Mouse (Mus musculus): ENCODE measurements around the gene Gucy2c. TPM values are rescaled to one million over a fixed set of nuclear protein-coding genes. Genes with fewer than 3 reads are reported as not detected.
"Not testable (repeated sequence)": the region's sequence is repeated elsewhere in the genome, so short reads cannot be mapped to it uniquely, and the experiment has no call there.

The Gucy2c gene
- polyA plus RNA-seq, 1 experiment from 2014 or later: 0.31 TPM

GRCm38 (mm10) chr6:136806819-136807218, 25.3 kb upstream of the Gucy2c start:
- Histone ChIP-seq H3K36me3 (ENCODE audit: control insufficient read depth, insufficient read depth, low read length) (no peaks in the 10 kb centered on the region), H3K9ac (replicated peaks; ENCODE audit: low read depth, low read length) (no peak overlapping the region), H3K4me3 (ENCODE audit: low read depth, low read length) (no peak overlapping the region), H3K9me3 (ENCODE audit: control insufficient read depth, low read length) (no peaks in the 10 kb centered on the region), H3K27me3 (ENCODE audit: control insufficient read depth, insufficient read depth, low read length) (no peaks in the 10 kb centered on the region), H3K27ac (ENCODE audit: low read depth, low read length) (no peak overlapping the region), H3K4me2 (ENCODE audit: low read depth, low read length) (no peak overlapping the region), H3K4me1 (ENCODE audit: control insufficient read depth, insufficient read depth, low read length) (peaks cover 22% of the 10 kb centered on the region)
- no peak for ATAC-seq (ENCODE audit: low read depth)
- 72% methylated on average over 5 of the region's 5 CpGs for WGBS

GRCm38 (mm10) chr6:136805409-136805775, 23.8 kb upstream of the Gucy2c start:
- no peak overlapping the region for H3K4me2 ChIP-seq (ENCODE audit: low read depth, low read length)
- WGBS: 82% methylated on average over 1 of the region's 1 CpGs
- ATAC-seq (ENCODE audit: low read depth): no peak

GRCm38 (mm10) chr6:136804705-136805408, 23.3 kb upstream of the Gucy2c start:
- WGBS: 34% methylated on average over 9 of the region's 9 CpGs
- peak overlapping the region; percentile 100; the same call in 1 of the 2 replicates for H3K27ac ChIP-seq (ENCODE audit: low read depth, low read length)
- H3K27me3 ChIP-seq (ENCODE audit: control insufficient read depth, insufficient read depth, low read length): no peaks in the 10 kb centered on the region
- peak overlapping the region; percentile 83 for H3K4me3 ChIP-seq (ENCODE audit: low read depth, low read length)
- no peaks in the 10 kb centered on the region for H3K9me3 ChIP-seq (ENCODE audit: control insufficient read depth, low read length)
- H3K4me1 ChIP-seq (ENCODE audit: control insufficient read depth, insufficient read depth, low read length): peaks cover 21% of the 10 kb centered on the region
- no peaks in the 10 kb centered on the region for H3K36me3 ChIP-seq (ENCODE audit: control insufficient read depth, insufficient read depth, low read length)
- peak overlapping the region; percentile 78 for H3K4me2 ChIP-seq (ENCODE audit: low read depth, low read length)
- peak overlapping the region; percentile 96; the same call in 1 of the 2 replicates for H3K9ac ChIP-seq (replicated peaks; ENCODE audit: low read depth, low read length)
- ATAC-seq (ENCODE audit: low read depth): no peak

More at GRCm38 (mm10) chr6:136805409-136805775, 23.8 kb upstream of the Gucy2c start:
- Histone ChIP-seq H3K4me1 (ENCODE audit: control insufficient read depth, insufficient read depth, low read length) (peaks cover 22% of the 10 kb centered on the region), H3K4me3 (ENCODE audit: low read depth, low read length) (no peak overlapping the region), H3K36me3 (ENCODE audit: control insufficient read depth, insufficient read depth, low read length) (no peaks in the 10 kb centered on the region), H3K9me3 (ENCODE audit: control insufficient read depth, low read length) (no peaks in the 10 kb centered on the region), H3K27me3 (ENCODE audit: control insufficient read depth, insufficient read depth, low read length) (no peaks in the 10 kb centered on the region), H3K9ac (replicated peaks; ENCODE audit: low read depth, low read length) (no peak overlapping the region), H3K27ac (ENCODE audit: low read depth, low read length) (no peak overlapping the region)

- H3K27ac ChIP-seq (ENCODE audit: low read depth, low read length): peak within 1 kb of the TSS; percentile 100
- H3K4me3 ChIP-seq (ENCODE audit: low read depth, low read length): peak within 1 kb of the TSS; percentile 83
- H3K9ac ChIP-seq (replicated peaks; ENCODE audit: low read depth, low read length): peak within 1 kb of the TSS; percentile 96
- peak within 1 kb of the TSS; percentile 78 for H3K4me2 ChIP-seq (ENCODE audit: low read depth, low read length)
- H3K27me3 ChIP-seq (ENCODE audit: control insufficient read depth, insufficient read depth, low read length): no peaks in the 10 kb centered on the region
- no peaks in the 10 kb centered on the region for H3K36me3 ChIP-seq (ENCODE audit: control insufficient read depth, insufficient read depth, low read length)
- ATAC-seq (ENCODE audit: low read depth): peak; percentile 75
- H3K9me3 ChIP-seq (ENCODE audit: control insufficient read depth, low read length): no peaks in the 10 kb centered on the region
- peaks cover 13% of the 10 kb centered on the region; the same call in 1 of the 2 replicates for H3K4me1 ChIP-seq (ENCODE audit: control insufficient read depth, insufficient read depth, low read length)
- under 1% methylated on average over 50 of the region's 50 CpGs for WGBS
These were observed 22.4 kb upstream of the Gucy2c start, which contains the start of gene Hist4h4 for GRCm38 (mm10) chr6:136803739-136804633. Hist4h4 (minus strand) TSS chr6:136804415.

GRCm38 (mm10) chr6:136803093-136803738, 21.7 kb upstream of the Gucy2c start:
- Histone ChIP-seq H3K4me2 (ENCODE audit: low read depth, low read length) (peak overlapping the region; percentile 78), H3K4me1 (ENCODE audit: control insufficient read depth, insufficient read depth, low read length) (peaks cover 10% of the 10 kb centered on the region; the same call in 1 of the 2 replicates), H3K4me3 (ENCODE audit: low read depth, low read length) (peak overlapping the region; percentile 83), H3K36me3 (ENCODE audit: control insufficient read depth, insufficient read depth, low read length) (no peaks in the 10 kb centered on the region), H3K9ac (replicated peaks; ENCODE audit: low read depth, low read length) (peak overlapping the region; percentile 96), H3K9me3 (ENCODE audit: control insufficient read depth, low read length) (no peaks in the 10 kb centered on the region), H3K27me3 (ENCODE audit: control insufficient read depth, insufficient read depth, low read length) (no peaks in the 10 kb centered on the region), H3K27ac (ENCODE audit: low read depth, low read length) (peak overlapping the region; percentile 100)
- ATAC-seq (ENCODE audit: low read depth): no peak
- 31% methylated on average over 12 of the region's 12 CpGs for WGBS

GRCm38 (mm10) chr6:136801274-136801673, 19.7 kb upstream of the Gucy2c start:
- ATAC-seq (ENCODE audit: low read depth): no peak
- no peak overlapping the region for H3K4me3 ChIP-seq (ENCODE audit: low read depth, low read length)
- 87% methylated on average over 6 of the region's 6 CpGs for WGBS
- H3K4me1 ChIP-seq (ENCODE audit: control insufficient read depth, insufficient read depth, low read length): peaks cover 6% of the 10 kb centered on the region; the same call in 1 of the 2 replicates
- H3K9me3 ChIP-seq (ENCODE audit: control insufficient read depth, low read length): no peaks in the 10 kb centered on the region
- H3K27ac ChIP-seq (ENCODE audit: low read depth, low read length): no peak overlapping the region
- H3K27me3 ChIP-seq (ENCODE audit: control insufficient read depth, insufficient read depth, low read length): no peaks in the 10 kb centered on the region
- no peak overlapping the region for H3K4me2 ChIP-seq (ENCODE audit: low read depth, low read length)
- no peak overlapping the region for H3K9ac ChIP-seq (replicated peaks; ENCODE audit: low read depth, low read length)
- no peaks in the 10 kb centered on the region for H3K36me3 ChIP-seq (ENCODE audit: control insufficient read depth, insufficient read depth, low read length)

GRCm38 (mm10) chr6:136800710-136801109, 19.1 kb upstream of the Gucy2c start:
- H3K4me2 ChIP-seq (ENCODE audit: low read depth, low read length): no peak overlapping the region
- H3K27me3 ChIP-seq (ENCODE audit: control insufficient read depth, insufficient read depth, low read length): no peaks in the 10 kb centered on the region
- no peak overlapping the region for H3K4me3 ChIP-seq (ENCODE audit: low read depth, low read length)
- no peak overlapping the region for H3K27ac ChIP-seq (ENCODE audit: low read depth, low read length)
- no peaks in the 10 kb centered on the region for H3K9me3 ChIP-seq (ENCODE audit: control insufficient read depth, low read length)
- H3K9ac ChIP-seq (replicated peaks; ENCODE audit: low read depth, low read length): no peak overlapping the region
- H3K4me1 ChIP-seq (ENCODE audit: control insufficient read depth, insufficient read depth, low read length): peaks cover 6% of the 10 kb centered on the region; the same call in 1 of the 2 replicates
- no peak for ATAC-seq (ENCODE audit: low read depth)
- H3K36me3 ChIP-seq (ENCODE audit: control insufficient read depth, insufficient read depth, low read length): no peaks in the 10 kb centered on the region
- WGBS: 96% methylated on average over 8 of the region's 8 CpGs

GRCm38 (mm10) chr6:136797874-136798693, 16.5 kb upstream of the Gucy2c start:
- not testable (repeated sequence) for H3K4me2 ChIP-seq (ENCODE audit: low read depth, low read length); H3K9ac ChIP-seq (replicated peaks; ENCODE audit: low read depth, low read length); H3K27me3 ChIP-seq (ENCODE audit: control insufficient read depth, insufficient read depth, low read length); H3K9me3 ChIP-seq (ENCODE audit: control insufficient read depth, low read length); ATAC-seq (ENCODE audit: low read depth); H3K36me3 ChIP-seq (ENCODE audit: control insufficient read depth, insufficient read depth, low read length); H3K4me3 ChIP-seq (ENCODE audit: low read depth, low read length); H3K27ac ChIP-seq (ENCODE audit: low read depth, low read length); H3K4me1 ChIP-seq (ENCODE audit: control insufficient read depth, insufficient read depth, low read length)
- WGBS: 94% methylated on average over 3 of the region's 3 CpGs

Data from neural tube, embryonic 14.5 days (tissue).